Mouse (Mus musculus) bone marrow macrophage, adult 2 months (primary cell): Measurements from ENCODE around the gene Nlgn3.

ENCODE experiments used
- CTCF ChIP-seq: IDR thresholded peaks from 2 replicates; pipeline ENCODE4 v1.5.1; 2012; ENCODE audit warnings: low read depth, mild to moderate bottlenecking, low read length, moderate library complexity
- POLR2A ChIP-seq: IDR thresholded peaks from 2 replicates; pipeline ENCODE4 v1.6.1; 2012; ENCODE audit warnings: mild to moderate bottlenecking, low read depth, low read length, borderline replicate concordance

DNA sequence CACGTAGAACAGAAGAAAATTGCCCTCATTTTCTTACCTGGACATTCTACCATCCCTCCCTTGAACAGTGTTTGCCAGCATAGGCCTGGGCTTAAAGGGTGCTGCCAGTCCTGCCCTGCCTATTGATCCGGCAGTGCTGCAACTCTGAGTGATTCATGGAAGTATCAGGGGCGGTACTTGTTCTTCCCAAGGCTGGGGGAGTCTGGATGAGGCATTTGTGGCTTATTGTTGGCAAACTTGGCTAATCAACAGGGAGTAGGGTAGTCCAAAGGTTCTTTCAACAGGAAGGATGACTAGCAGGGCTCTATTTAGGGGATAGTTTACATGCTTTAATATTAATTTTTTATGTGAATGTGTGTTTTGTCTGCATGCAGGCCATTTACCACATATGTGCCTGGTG is 71.6 kb downstream of the Nlgn3 start:
- TF ChIP-seq CTCF (no peak), POLR2A (no peak)
